Mouse (Mus musculus): Measurements from ENCODE around the gene Olfr1459.

Gene Olfr1459

GRCm38 (mm10) chr19:13149449-13149848 is at the start of gene Olfr1459:
TSS of gene Olfr1459 (minus strand) at chr19:13149549.
- no peak for DNase-seq (ENCODE audit: low spot score)

- no peak for DNase-seq (ENCODE audit: low spot score)
Observed at GRCm38 (mm10) chr19:13185434-13185833, 36.1 kb upstream of the Olfr1459 start, which contains the start of gene Olfr1462. TSS of gene Olfr1462 (plus strand) at chr19:13185734.

GRCm38 (mm10) chr19:13162700-13163099 is 13.4 kb upstream of the Olfr1459 start, which contains the start of gene Olfr1461:
TSS of gene Olfr1461 (plus strand) at chr19:13163000.
- DNase-seq (ENCODE audit: low spot score) = no peak

GRCm38 (mm10) chr19:13106675-13107074 is 42.7 kb downstream of the Olfr1459 start, which contains the start of gene Olfr1458:
TSS of gene Olfr1458 (minus strand) at chr19:13106775.
- no peak for DNase-seq (ENCODE audit: low spot score)

GRCm38 (mm10) chr19:13097791-13098190 is 51.6 kb downstream of the Olfr1459 start, which contains the start of gene Olfr1457:
TSS of gene Olfr1457 (minus strand) at chr19:13097891.
- DNase-seq (ENCODE audit: low spot score) = no peak

GRCm38 (mm10) chr19:13093908-13094307 is 55.4 kb downstream of the Olfr1459 start:
- no peak for DNase-seq (ENCODE audit: low spot score)
